Mouse (Mus musculus): Measurements from ENCODE around the gene Sfxn2. TPM values are rescaled to one million over a fixed set of nuclear protein-coding genes. Genes with fewer than 3 reads are reported as not detected.
"Not testable (repeated sequence)": the region's sequence is repeated elsewhere in the genome, so short reads cannot be mapped to it uniquely, and the experiment has no call there.

Gene Sfxn2
- polyA plus RNA-seq, 2 experiments = 7.4 to 15.0 TPM

GRCm38 (mm10) chr19:46564043-46564462, 9.1 kb upstream of the Sfxn2 start:
- Histone ChIP-seq H3K9me3 (ENCODE audit: control insufficient read depth, low read length) (no peaks in the 10 kb centered on the region), H3K9ac (replicated peaks) (no peak overlapping the region), H3K27ac (no peak overlapping the region), H3K4me3 (ENCODE audit: insufficient read depth in 1 of 2, low read depth in 2 of 2, low read length in 2 of 2) (no peak overlapping the region), H3K27me3 (ENCODE audit: control insufficient read depth, insufficient read depth, low read length) (no peaks in the 10 kb centered on the region), H3K4me1 (replicated peaks; ENCODE audit: control insufficient read depth in 2 of 2, insufficient read depth in 2 of 2, low read length in 1 of 2) (peaks cover 0 to 3% of the 10 kb centered on the region in 2 experiments; a peak in 1 of 4 replicates), H3K4me2 (ENCODE audit: low read depth) (no peak overlapping the region), H3K36me3 (replicated peaks; ENCODE audit: control insufficient read depth, insufficient read depth, low read depth) (no peaks in the 10 kb centered on the region)
- ATAC-seq (ENCODE audit: insufficient read depth) = no peak
- no peak for DNase-seq (ENCODE audit: low read depth in 3 of 3, low spot score in 3 of 3)
- TF ChIP-seq CTCF (IDR thresholded peaks at IDR 0.05; ENCODE audit: low read depth) (no peak), EP300 (IDR thresholded peaks at IDR 0.05; ENCODE audit: low read depth) (no peak)
- 64% methylated on average over 14 of the region's 14 CpGs for WGBS (ENCODE audit: insufficient replicate concordance)

- H3K4me2 ChIP-seq (ENCODE audit: low read depth) = peak overlapping the region; percentile 99
- not testable (repeated sequence) for H3K9me3 ChIP-seq (ENCODE audit: control insufficient read depth, low read length)
Measured at GRCm38 (mm10) chr19:46571211-46571877, 1.8 kb upstream of the Sfxn2 start.

DNA sequence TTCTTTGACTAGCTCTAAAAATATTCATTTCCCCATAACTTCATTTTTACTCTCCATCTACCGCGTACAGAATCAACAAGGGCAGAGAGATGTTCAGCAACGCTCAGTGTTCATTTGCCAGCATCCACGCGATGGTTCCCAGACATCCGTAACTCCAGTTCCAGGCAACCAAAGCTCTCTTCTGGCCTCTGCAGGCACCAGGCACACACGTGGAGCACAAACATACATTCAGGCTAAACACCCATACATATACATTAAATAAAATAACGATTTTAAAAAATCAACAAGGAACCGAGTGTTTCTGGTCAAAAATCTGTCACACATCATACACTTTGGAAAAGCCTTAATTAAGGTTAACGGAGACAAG, 1.3 kb upstream of the Sfxn2 start:
- no peaks in the 10 kb centered on the region for H3K9me3 ChIP-seq (ENCODE audit: control insufficient read depth, low read length)
- peak overlapping the region in 1 of 2 experiments; percentile 68; a peak in 2 of 4 replicates for H3K4me3 ChIP-seq (ENCODE audit: insufficient read depth in 1 of 2, low read depth in 2 of 2, low read length in 2 of 2)
- ATAC-seq (ENCODE audit: insufficient read depth) = no peak
- H3K36me3 ChIP-seq (replicated peaks; ENCODE audit: control insufficient read depth, insufficient read depth, low read depth) = no peaks in the 10 kb centered on the region
- H3K9ac ChIP-seq (replicated peaks) = no peak overlapping the region
- H3K4me1 ChIP-seq (replicated peaks; ENCODE audit: control insufficient read depth in 2 of 2, insufficient read depth in 2 of 2, low read length in 1 of 2) = peaks cover 10 to 11% of the 10 kb centered on the region in 2 experiments
- TF ChIP-seq EP300 (IDR thresholded peaks at IDR 0.05; ENCODE audit: low read depth) (no peak), CTCF (IDR thresholded peaks at IDR 0.05; ENCODE audit: low read depth) (no peak)
- WGBS (ENCODE audit: insufficient replicate concordance) = 52% methylated on average over 10 of the region's 10 CpGs
- H3K27me3 ChIP-seq (ENCODE audit: control insufficient read depth, insufficient read depth, low read length) = no peaks in the 10 kb centered on the region
- H3K4me2 ChIP-seq (ENCODE audit: low read depth) = peak overlapping the region; percentile 99
- no peak for DNase-seq (ENCODE audit: low read depth in 3 of 3, low spot score in 3 of 3)
- H3K27ac ChIP-seq = no peak overlapping the region

More at GRCm38 (mm10) chr19:46571211-46571877, 1.8 kb upstream of the Sfxn2 start:
- not testable (repeated sequence) for H3K27ac ChIP-seq; H3K4me3 ChIP-seq (ENCODE audit: insufficient read depth in 1 of 2, low read depth in 2 of 2, low read length in 2 of 2); H3K27me3 ChIP-seq (ENCODE audit: control insufficient read depth, insufficient read depth, low read length); H3K9ac ChIP-seq (replicated peaks); ATAC-seq (ENCODE audit: insufficient read depth); DNase-seq (ENCODE audit: low read depth in 3 of 3, low spot score in 3 of 3); H3K36me3 ChIP-seq (replicated peaks; ENCODE audit: control insufficient read depth, insufficient read depth, low read depth)
- 70% methylated on average over 3 of the region's 3 CpGs for WGBS (ENCODE audit: insufficient replicate concordance)
- H3K4me1 ChIP-seq (replicated peaks; ENCODE audit: control insufficient read depth in 2 of 2, insufficient read depth in 2 of 2, low read length in 1 of 2) = peaks cover 10 to 11% of the 10 kb centered on the region in 2 experiments

GRCm38 (mm10) chr19:46572548-46572947, 617 bp upstream of the Sfxn2 start:
- no peak for DNase-seq (ENCODE audit: low read depth in 3 of 3, low spot score in 3 of 3)
- peak overlapping the region; percentile 46 for H3K9ac ChIP-seq (replicated peaks)
- peak; percentile 21 for ATAC-seq (ENCODE audit: insufficient read depth)
- H3K36me3 ChIP-seq (replicated peaks; ENCODE audit: control insufficient read depth, insufficient read depth, low read depth) = no peaks in the 10 kb centered on the region
- H3K27me3 ChIP-seq (ENCODE audit: control insufficient read depth, insufficient read depth, low read length) = no peaks in the 10 kb centered on the region
- WGBS (ENCODE audit: insufficient replicate concordance) = 1% methylated on average over 17 of the region's 17 CpGs
- H3K4me2 ChIP-seq (ENCODE audit: low read depth) = peak overlapping the region; percentile 99
- H3K4me3 ChIP-seq (ENCODE audit: insufficient read depth in 1 of 2, low read depth in 2 of 2, low read length in 2 of 2) = peak overlapping the region; percentile 68 to 70
- H3K27ac ChIP-seq = peak overlapping the region; percentile 12; the same call in 1 of the 2 replicates
- no peak for TF ChIP-seq CTCF (IDR thresholded peaks at IDR 0.05; ENCODE audit: low read depth)
- no peak for TF ChIP-seq EP300 (IDR thresholded peaks at IDR 0.05; ENCODE audit: low read depth)
- H3K4me1 ChIP-seq (replicated peaks; ENCODE audit: control insufficient read depth in 2 of 2, insufficient read depth in 2 of 2, low read length in 1 of 2) = peaks cover 10 to 11% of the 10 kb centered on the region in 2 experiments
- no peaks in the 10 kb centered on the region for H3K9me3 ChIP-seq (ENCODE audit: control insufficient read depth, low read length)

DNA sequence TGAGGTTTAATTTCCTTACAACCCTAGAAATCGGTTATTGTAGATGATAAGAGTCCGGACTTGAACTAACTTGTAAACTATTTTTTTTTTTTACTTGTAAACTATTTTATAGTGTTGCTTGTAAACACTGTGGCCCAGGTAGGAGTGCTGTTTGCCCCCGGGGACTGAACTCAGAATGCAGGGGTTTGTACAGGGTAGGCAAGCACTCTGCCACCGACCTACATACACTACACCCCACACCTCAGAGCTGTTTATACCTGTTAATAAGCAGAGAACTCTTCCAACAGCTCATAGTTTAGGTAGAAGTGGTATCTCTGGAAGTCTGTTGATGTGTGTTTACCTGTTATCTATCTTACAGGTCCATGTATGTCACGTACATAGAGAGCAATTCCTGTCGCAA, 825 bp downstream of the Sfxn2 start:
- 25% methylated on average over 6 of the region's 6 CpGs for WGBS (ENCODE audit: insufficient replicate concordance)
- no peak for ATAC-seq (ENCODE audit: insufficient read depth)
- peak overlapping the region; percentile 78 for H3K9ac ChIP-seq (replicated peaks)
- H3K4me2 ChIP-seq (ENCODE audit: low read depth) = peak overlapping the region; percentile 99
- no peaks in the 10 kb centered on the region for H3K27me3 ChIP-seq (ENCODE audit: control insufficient read depth, insufficient read depth, low read length)
- H3K36me3 ChIP-seq (replicated peaks; ENCODE audit: control insufficient read depth, insufficient read depth, low read depth) = no peaks in the 10 kb centered on the region
- peak overlapping the region; percentile 68; the same call in 1 of the 2 replicates for H3K27ac ChIP-seq
- DNase-seq (ENCODE audit: low read depth in 3 of 3, low spot score in 3 of 3) = no peak
- peak overlapping the region; percentile 62 to 68 for H3K4me3 ChIP-seq (ENCODE audit: insufficient read depth in 1 of 2, low read depth in 2 of 2, low read length in 2 of 2)
- peaks cover 10 to 17% of the 10 kb centered on the region in 2 experiments for H3K4me1 ChIP-seq (replicated peaks; ENCODE audit: control insufficient read depth in 2 of 2, insufficient read depth in 2 of 2, low read length in 1 of 2)
- no peaks in the 10 kb centered on the region for H3K9me3 ChIP-seq (ENCODE audit: control insufficient read depth, low read length)
- TF ChIP-seq CTCF (IDR thresholded peaks at IDR 0.05; ENCODE audit: low read depth) (no peak), EP300 (IDR thresholded peaks at IDR 0.05; ENCODE audit: low read depth) (no peak)
